Mouse (Mus musculus) adrenal gland, postnatal 0 days (tissue): ENCODE data around the gene Klk1b16. TPM values are rescaled to one million over a fixed set of nuclear protein-coding genes. Genes with fewer than 3 reads are reported as not detected.

Source experiments
- polyA plus RNA-seq: library from polyadenylated mRNA; unstranded; fragments of >200 nt; fragmentation: Nextera tagmentation; extraction: Ambion mirVana; gene quantifications from 2 replicates; pipeline ENCODE4 v1.2.1, GENCODE M21; 2015

Gene Klk1b16
- not detected in 2 replicates for polyA plus RNA-seq

GRCm38 (mm10) chr7:44136467-44136866 lies at the start of gene Klk1b16:
Gene Klk1b16 (plus strand): TSS chr7:44136767.

GRCm38 (mm10) chr7:44102028-44102427 lies 34.5 kb upstream of the Klk1b16 start, which contains the start of gene Klk1b21:
Gene Klk1b21 (plus strand): TSS chr7:44102328.

GRCm38 (mm10) chr7:44112373-44112772 lies 24.2 kb upstream of the Klk1b16 start, which contains the start of gene Klk1b22:
Gene Klk1b22 (plus strand): TSS chr7:44112673.

GRCm38 (mm10) chr7:44187936-44188335 lies 51.4 kb downstream of the Klk1b16 start, which contains the start of gene Klk1b24:
Gene Klk1b24 (plus strand): TSS chr7:44188236.

Other genes with a start within 250 kb of the Klk1b16 start
- gene Klk15, start 203.0 kb upstream of the Klk1b16 start, polyA plus RNA-seq = not detected in 2 replicates
- not detected in 2 replicates for gene Klk1b8, start 186.1 kb upstream of the Klk1b16 start, polyA plus RNA-seq
- not detected in 2 replicates for gene Klk1b1, start 170.0 kb upstream of the Klk1b16 start, polyA plus RNA-seq
- not detected in 2 replicates for gene Klk1b9, start 160.7 kb upstream of the Klk1b16 start, polyA plus RNA-seq
- not detected in 2 replicates for gene Klk1b11, start 140.9 kb upstream of the Klk1b16 start, polyA plus RNA-seq
- not detected in 2 replicates for gene Klk1b26, start 124.6 kb upstream of the Klk1b16 start, polyA plus RNA-seq
- gene Klk1b27, start 84.5 kb upstream of the Klk1b16 start, polyA plus RNA-seq = not detected in 2 replicates
- gene Klk1b21, start 34.4 kb upstream of the Klk1b16 start, polyA plus RNA-seq = not detected in 2 replicates
- not detected in 2 replicates for gene Klk1b22, start 24.1 kb upstream of the Klk1b16 start, polyA plus RNA-seq
- not detected in 2 replicates for gene Klk1b24, start 51.5 kb downstream of the Klk1b16 start, polyA plus RNA-seq
- not detected in 2 replicates for gene Klk1b3, start 61.4 kb downstream of the Klk1b16 start, polyA plus RNA-seq
- not detected in 2 replicates for gene Klk1b4, start 70.7 kb downstream of the Klk1b16 start, polyA plus RNA-seq
- not detected in 2 replicates for gene Klk1b5, start 79.2 kb downstream of the Klk1b16 start, polyA plus RNA-seq
- 0.37 and 1.4 TPM in 2 replicates for gene Klk1, start 88.6 kb downstream of the Klk1b16 start, polyA plus RNA-seq
- gene Gm36864, start 99.4 kb downstream of the Klk1b16 start, polyA plus RNA-seq = 0.17 TPM in 1 of 2 replicates, not detected in the other
- gene 1700028J19Rik, start 109.9 kb downstream of the Klk1b16 start, polyA plus RNA-seq = 0.58 and 2.0 TPM in 2 replicates
- gene 2410002F23Rik, start 110.0 kb downstream of the Klk1b16 start, polyA plus RNA-seq = 76.2 and 139 TPM in 2 replicates
- gene Acp4, start 120.6 kb downstream of the Klk1b16 start, polyA plus RNA-seq = not detected in 2 replicates
- gene Gm15517, start 124.7 kb downstream of the Klk1b16 start, polyA plus RNA-seq = not detected in 2 replicates
- gene Clec11a, start 170.1 kb downstream of the Klk1b16 start, polyA plus RNA-seq = 9.6 and 11.3 TPM in 2 replicates
- 2.0 and 2.9 TPM in 2 replicates for gene Shank1, start 173.5 kb downstream of the Klk1b16 start, polyA plus RNA-seq
- gene Syt3, start 247.3 kb downstream of the Klk1b16 start, polyA plus RNA-seq = 3.1 and 3.6 TPM in 2 replicates
- gene 1700008O03Rik, start 249.1 kb downstream of the Klk1b16 start, polyA plus RNA-seq = 1.2 and 2.0 TPM in 2 replicates